Mouse (Mus musculus) cortical plate, adult 2 months (tissue): ENCODE results near the gene C1ql1. TPM values are rescaled to one million over a fixed set of nuclear protein-coding genes. Genes with fewer than 3 reads are reported as not detected.
A peak's percentile ranks its signal among the peaks of the same experiment; 100 is the strongest.

Experiments
- H3K27ac ChIP-seq: fragments of 200-500 bp; 2 replicates; pipeline ENCODE4 v1.5.1; 2012; ENCODE audit warnings: low read length, control low read depth, inconsistent platforms; ENCODE audit not compliant: insufficient read depth
- H3K4me1 ChIP-seq: fragments of 200-500 bp; 2 replicates; pipeline ENCODE4 v1.6.1; 2011; ENCODE audit warnings: low read length; ENCODE audit not compliant: control insufficient read depth, insufficient read depth
- H3K4me3 ChIP-seq: fragments of 200-500 bp; 2 replicates; pipeline ENCODE4 v1.5.1; 2011; ENCODE audit warnings: mild to moderate bottlenecking, low read length, control low read depth; ENCODE audit not compliant: insufficient read depth
- CTCF ChIP-seq: fragments of 200-500 bp; IDR thresholded peaks from 2 replicates; pipeline ENCODE4 v1.5.1; 2011; ENCODE audit warnings: mild to moderate bottlenecking, control low read depth, low read length; ENCODE audit not compliant: insufficient read depth; ENCODE audit errors: extremely low read depth
- POLR2A ChIP-seq: fragments of 200-500 bp; IDR thresholded peaks from 2 replicates; pipeline ENCODE4 v1.6.1; 2011; ENCODE audit warnings: mild to moderate bottlenecking, low read length, control low read depth; ENCODE audit not compliant: insufficient read depth; ENCODE audit errors: extremely low read depth
- polyA plus RNA-seq: library from polyadenylated mRNA; depleted of rRNA; stranded (reverse); fragments of >200 nt; gene quantifications from 2 replicates; pipeline ENCODE4 v1.2.3, GENCODE M21; 2012

The C1ql1 gene
- polyA plus RNA-seq, 1 experiment: 15.8 TPM

- TF ChIP-seq POLR2A: no peak
- no peak for TF ChIP-seq CTCF
- H3K4me1 ChIP-seq: no peaks in the 10 kb centered on the region
- H3K27ac ChIP-seq: no peak overlapping the region
- H3K4me3 ChIP-seq: no peak overlapping the region
Measured at GRCm38 (mm10) chr11:102918077-102918476, 28.4 kb downstream of the C1ql1 start.

GRCm38 (mm10) chr11:102915380-102915779 lies 31.1 kb downstream of the C1ql1 start:
- no peaks in the 10 kb centered on the region for H3K4me1 ChIP-seq
- H3K4me3 ChIP-seq: no peak overlapping the region
- no peak for TF ChIP-seq POLR2A
- TF ChIP-seq CTCF: no peak
- H3K27ac ChIP-seq: no peak overlapping the region

- no peak for TF ChIP-seq POLR2A
- TF ChIP-seq CTCF: no peak
- no peak overlapping the region for H3K27ac ChIP-seq
Measured at GRCm38 (mm10) chr11:102911376-102911775, 35.1 kb downstream of the C1ql1 start.

GRCm38 (mm10) chr11:102903654-102904053 lies 42.8 kb downstream of the C1ql1 start:
- Histone ChIP-seq H3K27ac (no peak overlapping the region), H3K4me3 (no peak overlapping the region), H3K4me1 (no peaks in the 10 kb centered on the region)
- TF ChIP-seq POLR2A (no peak), CTCF (no peak)

More at GRCm38 (mm10) chr11:102911376-102911775, 35.1 kb downstream of the C1ql1 start:
- no peaks in the 10 kb centered on the region for H3K4me1 ChIP-seq
- no peak overlapping the region for H3K4me3 ChIP-seq

GRCm38 (mm10) chr11:102902107-102902506 lies 44.4 kb downstream of the C1ql1 start:
- Histone ChIP-seq H3K4me1 (no peaks in the 10 kb centered on the region), H3K4me3 (no peak overlapping the region), H3K27ac (no peak overlapping the region)
- TF ChIP-seq POLR2A (no peak), CTCF (no peak)

- H3K27ac ChIP-seq: no peak overlapping the region
- TF ChIP-seq CTCF (no peak), POLR2A (no peak)
Measured at GRCm38 (mm10) chr11:102901199-102901598, 45.3 kb downstream of the C1ql1 start.

GRCm38 (mm10) chr11:102900763-102901162 lies 45.7 kb downstream of the C1ql1 start, which contains the start of gene Gfap:
Gene Gfap, minus strand, starts transcription at chr11:102900912.
- TF ChIP-seq POLR2A: no peak
- peak; percentile 97 for TF ChIP-seq CTCF

More at GRCm38 (mm10) chr11:102901199-102901598, 45.3 kb downstream of the C1ql1 start:
- no peak overlapping the region for H3K4me3 ChIP-seq
- no peaks in the 10 kb centered on the region for H3K4me1 ChIP-seq

GRCm38 (mm10) chr11:102898408-102898807 lies 48.1 kb downstream of the C1ql1 start:
- TF ChIP-seq POLR2A: no peak
- TF ChIP-seq CTCF: no peak
- Histone ChIP-seq H3K4me3 (no peak overlapping the region), H3K27ac (no peak overlapping the region), H3K4me1 (no peaks in the 10 kb centered on the region)

More at GRCm38 (mm10) chr11:102900763-102901162, 45.7 kb downstream of the C1ql1 start, which contains the start of gene Gfap:
- Histone ChIP-seq H3K27ac (no peak within 1 kb of the TSS), H3K4me1 (no peaks in the 10 kb centered on the region), H3K4me3 (no peak within 1 kb of the TSS)

GRCm38 (mm10) chr11:102896641-102897040 lies 49.8 kb downstream of the C1ql1 start:
- Histone ChIP-seq H3K4me3 (0 out of 2 replicates have a peak overlapping the region, but pooled peaks have one; percentile 12), H3K27ac (no peak overlapping the region; the same call in 1 of the 2 replicates), H3K4me1 (no peaks in the 10 kb centered on the region)
- TF ChIP-seq POLR2A (no peak), CTCF (no peak)

GRCm38 (mm10) chr11:102895779-102896178 lies 50.7 kb downstream of the C1ql1 start:
- TF ChIP-seq CTCF (no peak), POLR2A (no peak)
- Histone ChIP-seq H3K4me3 (0 out of 2 replicates have a peak overlapping the region, but pooled peaks have one; percentile 12), H3K27ac (no peak overlapping the region), H3K4me1 (no peaks in the 10 kb centered on the region)
